Mouse (Mus musculus) frontal cortex, postnatal 25 days (tissue): ENCODE measurements around the gene Pxk.

Experiments used
- DNase-seq, 2 experiments: peaks; one replicate each; pipeline ENCODE4 v3.0.0; 2022; ENCODE audit warnings: low spot score in 2 of 2

Pxk gene

DNA sequence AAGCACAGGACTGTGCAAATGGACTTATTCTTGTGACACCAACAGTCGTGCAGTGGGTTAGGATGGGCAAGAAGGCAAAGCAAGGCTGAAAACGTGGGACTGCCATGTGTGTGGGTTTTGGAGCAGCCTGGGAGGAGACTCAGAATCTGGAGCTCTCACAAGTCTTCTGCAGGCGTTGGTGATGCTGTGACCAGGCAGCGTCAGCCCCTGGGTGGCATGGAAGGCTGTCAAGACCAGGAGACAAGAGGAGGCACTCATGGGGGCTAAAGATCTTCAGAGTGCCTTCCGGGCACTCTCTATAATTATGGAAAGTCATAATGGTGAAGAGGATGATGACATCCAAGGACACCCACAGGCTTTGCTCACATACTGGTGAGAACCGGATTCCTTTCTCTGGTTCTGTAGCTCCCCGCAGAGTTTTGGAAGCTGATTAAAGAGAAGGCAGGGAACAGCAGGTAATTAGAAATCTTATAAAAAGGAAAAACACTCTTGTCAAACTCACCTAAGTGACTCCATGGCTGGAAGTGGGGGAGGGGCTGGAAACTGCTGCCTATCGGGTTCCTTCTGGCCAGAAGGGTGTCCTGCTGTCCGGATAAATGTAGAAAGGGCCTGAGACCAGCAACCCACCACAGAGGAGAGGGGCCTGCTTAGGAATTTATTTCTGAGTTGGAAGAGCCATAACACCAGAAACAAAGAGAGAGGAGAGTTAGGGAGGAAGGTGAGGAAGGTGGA, 108.3 kb downstream of the Pxk start:
- DNase-seq = no peak

GRCm38 (mm10) chr14:8207105-8207504, 109.1 kb downstream of the Pxk start:
- no peak for DNase-seq

DNA sequence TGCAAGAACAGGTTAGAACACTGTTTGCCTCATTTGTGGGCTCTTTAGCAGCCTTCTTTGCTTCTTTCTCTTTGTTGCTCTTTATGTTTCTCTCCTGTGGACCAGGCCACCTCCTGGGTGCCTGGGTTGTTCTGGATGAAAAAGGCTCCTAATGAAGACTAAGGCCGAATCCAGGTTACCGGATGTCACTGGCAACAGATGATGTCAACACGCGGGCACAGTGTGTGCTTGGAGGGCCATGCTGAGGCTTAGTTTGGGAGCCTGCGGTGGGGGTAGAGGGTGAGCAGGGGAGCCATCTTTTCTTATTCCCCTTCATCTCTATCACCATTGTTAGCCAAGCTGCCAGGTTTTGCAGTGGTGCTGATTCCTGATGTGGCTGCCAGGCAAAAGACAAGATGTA, 109.5 kb downstream of the Pxk start:
- no peak for DNase-seq

- DNase-seq = peak; percentile 39 to 50
These were observed 110.9 kb downstream of the Pxk start for GRCm38 (mm10) chr14:8208876-8209275.

GRCm38 (mm10) chr14:8209896-8210295, 111.9 kb downstream of the Pxk start:
- no peak for DNase-seq

GRCm38 (mm10) chr14:8212996-8213395, 115.0 kb downstream of the Pxk start:
- DNase-seq = no peak

DNA sequence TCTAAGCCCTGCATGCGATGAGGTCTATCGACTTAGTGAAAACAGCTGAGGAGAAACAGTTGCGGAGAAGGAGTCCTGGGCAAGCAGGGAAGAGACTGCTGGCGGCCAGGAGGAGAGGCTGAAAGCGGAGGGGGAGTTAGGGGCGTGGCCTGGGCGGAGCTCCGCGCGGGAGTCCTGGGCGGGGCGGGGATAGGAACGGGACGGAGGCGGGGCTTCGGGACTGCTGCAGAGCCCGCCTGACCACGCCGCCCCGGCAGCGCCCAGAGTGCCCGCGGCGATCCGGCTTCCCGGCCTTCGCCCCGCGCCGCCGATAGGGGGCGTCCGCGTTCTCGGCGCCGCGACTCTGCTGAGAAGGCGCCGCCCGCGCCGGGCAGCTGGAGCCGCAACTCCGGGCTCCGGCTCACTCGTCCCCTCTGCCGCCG, 115.8 kb downstream of the Pxk start, which contains the start of gene Kctd6:
Kctd6 (plus strand) TSS at position 338 of the 422 bp plus-strand sequence.
- peak; percentile 92 to 94 for DNase-seq
